ENCODE assay signal across 16 mouse cellular contexts in genomic region chr8:116947589-116947988, GRCm38 (mm10). TPM values are rescaled to one million over a fixed set of nuclear protein-coding genes. Genes with fewer than 3 reads are reported as not detected.
DNase-seq lines count a peak whose midpoint lies in the region; ATAC-seq and TF ChIP-seq lines count a peak whose summit lies in the region.
"Had no signal": no experiment of that assay in that cellular context is flagged by ENCODE, and none has a peak within 500 bp of the region (broad histone marks: within the 10 kb centered on the region; RNA-seq: fewer than 3 reads in every experiment).

No protein-coding gene starts in this region.

- peaks cover 53% of the 10 kb centered on the region for H3K4me1 ChIP-seq in heart, embryonic 10.5 days
- peaks cover 8% of the 10 kb centered on the region for H3K4me1 ChIP-seq in heart, adult 2 months (ENCODE audit: control insufficient read depth, insufficient read depth, low read length)
- peaks cover 42% of the 10 kb centered on the region for H3K4me1 ChIP-seq in lung, embryonic 16.5 days (replicated peaks; ENCODE audit: control insufficient read depth, insufficient read depth, low read length)
- H3K4me1 ChIP-seq in kidney, embryonic 15.5 days, result peaks cover 38% of the 10 kb centered on the region

- ATAC-seq in lung, embryonic 16.5 days (ENCODE audit: low read depth), result no peak
- ATAC-seq in kidney, embryonic 15.5 days (replicated peaks; ENCODE audit: low FRiP score), result no peak
- ATAC-seq: forebrain, embryonic 13.5 days; midbrain, embryonic 16.5 days; Patski had no signal

- H3K27me3 ChIP-seq in heart, embryonic 10.5 days (ENCODE audit: insufficient read depth, poor library complexity, severe bottlenecking), result no peaks in the 10 kb centered on the region
- H3K27me3 ChIP-seq in heart, adult 2 months (ENCODE audit: control insufficient read depth, insufficient read depth, low read length), result no peaks in the 10 kb centered on the region
- no peaks in the 10 kb centered on the region for H3K27me3 ChIP-seq in lung, embryonic 16.5 days (ENCODE audit: control insufficient read depth, insufficient read depth, low read depth, low read length)
- H3K27me3 ChIP-seq in splenic B cell, adult 2 months (ENCODE audit: control insufficient read depth, insufficient read depth, low read length, poor library complexity, severe bottlenecking), result no peaks in the 10 kb centered on the region
- H3K27me3 ChIP-seq in kidney, embryonic 15.5 days, result no peaks in the 10 kb centered on the region
- H3K27me3 ChIP-seq: forebrain, embryonic 13.5 days; limb, embryonic 12.5 days; Patski had no signal

- DNase-seq in heart, embryonic 10.5 days (ENCODE audit: low spot score), result no peak
- DNase-seq in heart, adult 2 months, result no peak
- no peak for DNase-seq in lung, postnatal 4 days
- peak; percentile 43 for DNase-seq in ZHBTc4 (ENCODE audit: low read depth, low spot score)
- peak; percentile 26 for DNase-seq in splenic B cell, adult 2 months (ENCODE audit: low read depth, low spot score)
- no peak for DNase-seq in ovary, postnatal 36 days (ENCODE audit: low spot score)
- DNase-seq: adrenal gland, adult 2 months; cerebellum, adult 2 months; kidney, adult 2 months; thymus, postnatal 36 days had no signal

- no peak for TF ChIP-seq EP300 in heart, adult 2 months (IDR thresholded peaks at IDR 0.05; ENCODE audit: insufficient read depth, low read depth, low read length)

- no peaks in the 10 kb centered on the region for H3K36me3 ChIP-seq in heart, embryonic 10.5 days
- no peaks in the 10 kb centered on the region for H3K36me3 ChIP-seq in heart, adult 2 months (ENCODE audit: control insufficient read depth, insufficient read depth, low read length)
- H3K36me3 ChIP-seq in lung, embryonic 16.5 days (ENCODE audit: control insufficient read depth, insufficient read depth, low read length), result no peaks in the 10 kb centered on the region
- no peaks in the 10 kb centered on the region for H3K36me3 ChIP-seq in splenic B cell, adult 2 months (ENCODE audit: control insufficient read depth, insufficient read depth, low read length, poor library complexity, severe bottlenecking)
- H3K36me3 ChIP-seq in kidney, embryonic 15.5 days, result no peaks in the 10 kb centered on the region
- H3K36me3 ChIP-seq: limb, embryonic 12.5 days had no signal

- H3K4me3 ChIP-seq in heart, embryonic 10.5 days, result peak overlapping the region; percentile 13; the same call in 1 of the 2 replicates
- H3K4me3 ChIP-seq in heart, adult 2 months, result no peak overlapping the region
- H3K4me3 ChIP-seq in lung, embryonic 16.5 days (ENCODE audit: low read length), result no peak overlapping the region
- no peak overlapping the region for H3K4me3 ChIP-seq in kidney, embryonic 15.5 days (replicated peaks)
- H3K4me3 ChIP-seq: forebrain, embryonic 13.5 days; limb, embryonic 12.5 days had no signal

- 51% methylated on average over 7 of the region's 7 CpGs for WGBS in heart, embryonic 10.5 days
- WGBS in heart, adult 2 months, result 62% methylated on average over 7 of the region's 7 CpGs
- WGBS in lung, embryonic 16.5 days, result 72% methylated on average over 7 of the region's 7 CpGs
- WGBS in kidney, embryonic 15.5 days, result 89% methylated on average over 7 of the region's 7 CpGs

- H3K9ac ChIP-seq in heart, adult 2 months (ENCODE audit: low read depth, low read length), result no peak overlapping the region
- H3K9ac ChIP-seq in lung, embryonic 16.5 days (ENCODE audit: low read length), result no peak overlapping the region
- H3K9ac ChIP-seq in kidney, embryonic 15.5 days, result no peak overlapping the region
- H3K9ac ChIP-seq: forebrain, embryonic 13.5 days; limb, embryonic 12.5 days had no signal

- peaks cover 4% of the 10 kb centered on the region for H3K79me2 ChIP-seq in heart, adult 2 months (replicated peaks; ENCODE audit: control insufficient read depth, insufficient read depth, low read length)

- no peak overlapping the region for H3K4me2 ChIP-seq in lung, embryonic 16.5 days (ENCODE audit: low read depth, low read length)
- no peak overlapping the region for H3K4me2 ChIP-seq in kidney, embryonic 15.5 days
- H3K4me2 ChIP-seq: forebrain, embryonic 13.5 days; limb, embryonic 12.5 days had no signal

- intact Hi-C loops in heart, adult 2 months (cut with DNase I), result no loop called here

- no peak for TF ChIP-seq CTCF in heart, adult 2 months (IDR thresholded peaks at IDR 0.05)

- TF ChIP-seq POLR2A in heart, adult 2 months (IDR thresholded peaks at IDR 0.05; ENCODE audit: insufficient read depth, low read depth, low read length), result no peak

- H3K27ac ChIP-seq in heart, embryonic 10.5 days, result peak overlapping the region; percentile 76
- H3K27ac ChIP-seq in heart, adult 2 months, result no peak overlapping the region
- H3K27ac ChIP-seq in lung, embryonic 16.5 days (ENCODE audit: low read length), result peak overlapping the region; percentile 36
- no peak overlapping the region for H3K27ac ChIP-seq in kidney, embryonic 15.5 days
- H3K27ac ChIP-seq: forebrain, embryonic 13.5 days; limb, embryonic 12.5 days had no signal

- H3K9me3 ChIP-seq in heart, embryonic 10.5 days, result no peaks in the 10 kb centered on the region
- no peaks in the 10 kb centered on the region for H3K9me3 ChIP-seq in lung, embryonic 16.5 days (ENCODE audit: control insufficient read depth, low read length)
- H3K9me3 ChIP-seq in kidney, embryonic 15.5 days (replicated peaks), result no peaks in the 10 kb centered on the region
- H3K9me3 ChIP-seq: forebrain, embryonic 13.5 days; limb, embryonic 12.5 days had no signal

RNA-seq across cellular contexts. Expression of gene Atmin, which starts 4.4 kb away (rescaled TPM):
- polyA plus RNA-seq in heart, embryonic 10.5 days (2016; fragmentation: Nextera tagmentation; extraction: Ambion mirVana), result 8.6 and 11.2 TPM in 2 replicates
- 10 to 100 TPM; 14.4 to 16.5 TPM for total RNA-seq in heart, adult 2 months (2021)
- polyA plus RNA-seq in heart, adult 2 months (2012; rRNA removed), result 9.3 and 14.5 TPM in 2 replicates
- 13.4 and 14.4 TPM in 2 replicates for polyA plus RNA-seq in lung, embryonic 16.5 days (2015; fragmentation: Nextera tagmentation; extraction: Ambion mirVana)
- polyA plus RNA-seq in kidney, embryonic 15.5 days (2015; fragmentation: Nextera tagmentation; extraction: Ambion mirVana), result 11.3 and 12.3 TPM in 2 replicates

RNA-seq across cellular contexts. Expression of gene Cenpn, which starts 26.1 kb away (rescaled TPM):
- polyA plus RNA-seq in heart, embryonic 10.5 days (2016; fragmentation: Nextera tagmentation; extraction: Ambion mirVana), result 36.9 and 45.5 TPM in 2 replicates
- under 1 TPM; 0.37 to 0.89 TPM for total RNA-seq in heart, adult 2 months (2021)
- polyA plus RNA-seq in heart, adult 2 months (2012; rRNA removed), result 0.74 and 1.3 TPM in 2 replicates
- 44.7 and 44.8 TPM in 2 replicates for polyA plus RNA-seq in lung, embryonic 16.5 days (2015; fragmentation: Nextera tagmentation; extraction: Ambion mirVana)
- polyA plus RNA-seq in kidney, embryonic 15.5 days (2015; fragmentation: Nextera tagmentation; extraction: Ambion mirVana), result 42.6 and 45.9 TPM in 2 replicates

RNA-seq across cellular contexts. Expression of gene Cmc2, which starts 26.3 kb away (rescaled TPM):
- 82.0 and 104 TPM in 2 replicates for polyA plus RNA-seq in heart, embryonic 10.5 days (2016; fragmentation: Nextera tagmentation; extraction: Ambion mirVana)
- 10 to 100 TPM; 65.8 to 79.2 TPM for total RNA-seq in heart, adult 2 months (2021)
- 30.0 and 46.1 TPM in 2 replicates for polyA plus RNA-seq in heart, adult 2 months (2012; rRNA removed)
- polyA plus RNA-seq in lung, embryonic 16.5 days (2015; fragmentation: Nextera tagmentation; extraction: Ambion mirVana), result 92.3 and 92.9 TPM in 2 replicates
- 85.6 and 87.7 TPM in 2 replicates for polyA plus RNA-seq in kidney, embryonic 15.5 days (2015; fragmentation: Nextera tagmentation; extraction: Ambion mirVana)

RNA-seq across cellular contexts. Expression of gene 1700030J22Rik, which starts 31.2 kb away (rescaled TPM):
- polyA plus RNA-seq in heart, embryonic 10.5 days (2016; fragmentation: Nextera tagmentation; extraction: Ambion mirVana), result 0.74 and 1.3 TPM in 2 replicates
- total RNA-seq in heart, adult 2 months (2021), result under 1 TPM; 0.44 to 0.68 TPM
- 0.35 and 0.41 TPM in 2 replicates for polyA plus RNA-seq in heart, adult 2 months (2012; rRNA removed)
- 3.4 TPM in 2 replicates for polyA plus RNA-seq in lung, embryonic 16.5 days (2015; fragmentation: Nextera tagmentation; extraction: Ambion mirVana)
- 2.4 and 2.5 TPM in 2 replicates for polyA plus RNA-seq in kidney, embryonic 15.5 days (2015; fragmentation: Nextera tagmentation; extraction: Ambion mirVana)

RNA-seq across cellular contexts. Expression of gene Gcsh, which starts 45.7 kb away (rescaled TPM):
- polyA plus RNA-seq in heart, embryonic 10.5 days (2016; fragmentation: Nextera tagmentation; extraction: Ambion mirVana), result 106 and 140 TPM in 2 replicates
- 10 to 100 TPM; 51.2 to 55.1 TPM for total RNA-seq in heart, adult 2 months (2021)
- polyA plus RNA-seq in heart, adult 2 months (2012; rRNA removed), result 34.8 and 63.6 TPM in 2 replicates
- 92.2 and 95.9 TPM in 2 replicates for polyA plus RNA-seq in lung, embryonic 16.5 days (2015; fragmentation: Nextera tagmentation; extraction: Ambion mirVana)
- 174 and 176 TPM in 2 replicates for polyA plus RNA-seq in kidney, embryonic 15.5 days (2015; fragmentation: Nextera tagmentation; extraction: Ambion mirVana)

Comparison
In these comparisons a context has a peak if more than half of its experiments do, and no peak if none do; other contexts are left out.
1. H3K27ac ChIP-seq: peak in heart, embryonic 10.5 days (single experiment) and lung, embryonic 16.5 days (single experiment); none in heart, adult 2 months (single experiment) and kidney, embryonic 15.5 days (single experiment).
2. RNA of gene Cenpn, which starts 26.1 kb away (polyA plus RNA-seq): 42.6 to 45.9 TPM in kidney, embryonic 15.5 days, 36.9 to 45.5 TPM in heart, embryonic 10.5 days and 44.7 to 44.8 TPM in lung, embryonic 16.5 days; 0.74 to 1.3 TPM in heart, adult 2 months; every median in the first group is over 10 times any median in the second.
3. DNase-seq: peak in ZHBTc4 (single experiment) and splenic B cell, adult 2 months (single experiment); none in heart, embryonic 10.5 days (single experiment), heart, adult 2 months (0 of 2), lung, postnatal 4 days (0 of 2) and ovary, postnatal 36 days (single experiment).